Mouse (Mus musculus) forebrain, postnatal 0 days (tissue): ENCODE results near the gene Gm11437. TPM values are rescaled to one million over a fixed set of nuclear protein-coding genes. Genes with fewer than 3 reads are reported as not detected.

Source experiments
- ATAC-seq: fragments of 200-750 bp; cut with Nextera tagmentation; 2 replicates; pipeline ENCODE4 v1.8.0; 2017; ENCODE audit warnings: mild to moderate bottlenecking, moderate library complexity
- DNase-seq: peaks from one replicate; pipeline ENCODE4 v3.0.0-alpha.2; 2015
- H3K27ac ChIP-seq: fragments of 300-500 bp; sonication (generic); 2 replicates; pipeline ENCODE4 v1.5.1; 2014; ENCODE audit warnings: low read depth, mild to moderate bottlenecking, antibody characterized with exemption, low read length, moderate library complexity, mixed read lengths
- H3K27me3 ChIP-seq: fragments of 300-500 bp; sonication (generic); 2 replicates; pipeline ENCODE4 v1.6.1; 2014; ENCODE audit warnings: mild to moderate bottlenecking, low read length, mixed read lengths; ENCODE audit not compliant: insufficient read depth
- H3K36me3 ChIP-seq: fragments of 300-500 bp; sonication (generic); 2 replicates; pipeline ENCODE4 v1.6.1; 2014; ENCODE audit warnings: mild to moderate bottlenecking, moderate library complexity; ENCODE audit not compliant: insufficient read depth
- H3K4me1 ChIP-seq: fragments of 300-500 bp; sonication (generic); 2 replicates; pipeline ENCODE4 v1.6.1; 2014; ENCODE audit warnings: antibody characterized with exemption; ENCODE audit not compliant: insufficient read depth
- H3K4me2 ChIP-seq: fragments of 300-500 bp; sonication (generic); 2 replicates; pipeline ENCODE4 v1.6.1; 2014; ENCODE audit warnings: low read depth, mild to moderate bottlenecking, moderate library complexity
- H3K4me3 ChIP-seq: fragments of 300-500 bp; sonication (generic); 2 replicates; pipeline ENCODE4 v1.5.1; 2014; ENCODE audit warnings: low read depth, low read length, mixed read lengths
- H3K9ac ChIP-seq: fragments of 300-500 bp; sonication (generic); 2 replicates; pipeline ENCODE4 v1.6.1; 2014; ENCODE audit warnings: mild to moderate bottlenecking
- H3K9me3 ChIP-seq: fragments of 300-500 bp; sonication (generic); 2 replicates; pipeline ENCODE4 v1.6.1; 2016; ENCODE audit warnings: low read length
- CTCF ChIP-seq: sonication (generic); IDR thresholded peaks from 2 replicates; pipeline ENCODE4 v1.5.1; 2016; ENCODE audit warnings: antibody characterized with exemption, control low read depth, low read depth
- WGBS: fragments of 180-500 bp; shearing (Covaris S2); extraction: QIAGEN DNeasy Blood & Tissue Kit; methylation state at CpG from one replicate; pipeline ENCODE4 v1.1.7; 2014; 5-methylcytosine and 5-hydroxymethylcytosine counted together
- polyA plus RNA-seq: library from polyadenylated mRNA; unstranded; fragments of >200 nt; fragmentation: Nextera tagmentation; extraction: Ambion mirVana; gene quantifications from 2 replicates; pipeline ENCODE4 v1.2.1, GENCODE M21; 2015
- total RNA-seq: library from RNA; depleted of rRNA; stranded (reverse); fragments of >200 nt; gene quantifications from 2 replicates; pipeline ENCODE4 v1.2.3, GENCODE M21; 2014

Gene Gm11437
- total and polyA plus RNA-seq, 2 experiments from 2014 or later = not detected

- Histone ChIP-seq H3K27me3 (no peaks in the 10 kb centered on the region), H3K4me2 (no peak overlapping the region), H3K9me3 (no peaks in the 10 kb centered on the region), H3K4me3 (no peak overlapping the region), H3K36me3 (peaks cover 72% of the 10 kb centered on the region), H3K27ac (no peak overlapping the region), H3K4me1 (no peaks in the 10 kb centered on the region), H3K9ac (no peak overlapping the region)
- TF ChIP-seq CTCF = no peak
- no peak for ATAC-seq
- DNase-seq = no peak
- WGBS = 80% methylated on average over 12 of the region's 12 CpGs
Observed at GRCm38 (mm10) chr11:84121051-84121956, 46.0 kb downstream of the Gm11437 start.

- DNase-seq = no peak
- H3K36me3 ChIP-seq = peaks cover 65% of the 10 kb centered on the region
- no peaks in the 10 kb centered on the region for H3K4me1 ChIP-seq
- no peaks in the 10 kb centered on the region for H3K9me3 ChIP-seq
- 90% methylated on average over 4 of the region's 4 CpGs for WGBS
- H3K27ac ChIP-seq = no peak overlapping the region
- TF ChIP-seq CTCF = no peak
- H3K9ac ChIP-seq = no peak overlapping the region
- H3K27me3 ChIP-seq = no peaks in the 10 kb centered on the region
- H3K4me2 ChIP-seq = no peak overlapping the region
- no peak overlapping the region for H3K4me3 ChIP-seq
- no peak for ATAC-seq
Observed at GRCm38 (mm10) chr11:84117431-84117830, 49.8 kb downstream of the Gm11437 start.

- H3K27ac ChIP-seq = no peak overlapping the region
- H3K4me3 ChIP-seq = no peak overlapping the region
- DNase-seq = no peak
- no peaks in the 10 kb centered on the region for H3K4me1 ChIP-seq
- no peaks in the 10 kb centered on the region for H3K27me3 ChIP-seq
- H3K36me3 ChIP-seq = peaks cover 56% of the 10 kb centered on the region
- ATAC-seq = no peak
- no peak overlapping the region for H3K9ac ChIP-seq
- no peaks in the 10 kb centered on the region for H3K9me3 ChIP-seq
- 67% methylated on average over 2 of the region's 2 CpGs for WGBS
- TF ChIP-seq CTCF = peak; percentile 46
- no peak overlapping the region for H3K4me2 ChIP-seq
Observed at GRCm38 (mm10) chr11:84116221-84116620, 51.1 kb downstream of the Gm11437 start.

- WGBS = 86% methylated on average over 9 of the region's 9 CpGs
- Histone ChIP-seq H3K4me3 (no peak overlapping the region), H3K4me2 (no peak overlapping the region), H3K9ac (no peak overlapping the region), H3K27me3 (no peaks in the 10 kb centered on the region), H3K4me1 (no peaks in the 10 kb centered on the region), H3K27ac (no peak overlapping the region), H3K9me3 (no peaks in the 10 kb centered on the region), H3K36me3 (peaks cover 50% of the 10 kb centered on the region)
- DNase-seq = no peak
- no peak for ATAC-seq
- TF ChIP-seq CTCF = no peak
Observed at GRCm38 (mm10) chr11:84115646-84116045, 51.6 kb downstream of the Gm11437 start.

GRCm38 (mm10) chr11:84113623-84114022 lies 53.7 kb downstream of the Gm11437 start:
- ATAC-seq (no peak), DNase-seq (no peak)
- no peak overlapping the region for H3K4me3 ChIP-seq
- peaks cover 47% of the 10 kb centered on the region for H3K36me3 ChIP-seq
- H3K9me3 ChIP-seq = no peaks in the 10 kb centered on the region
- no peaks in the 10 kb centered on the region for H3K27me3 ChIP-seq
- 89% methylated on average over 5 of the region's 5 CpGs for WGBS
- H3K9ac ChIP-seq = no peak overlapping the region
- H3K4me2 ChIP-seq = no peak overlapping the region
- H3K4me1 ChIP-seq = no peaks in the 10 kb centered on the region
- TF ChIP-seq CTCF = no peak
- no peak overlapping the region for H3K27ac ChIP-seq

- Histone ChIP-seq H3K4me2 (no peak overlapping the region), H3K27me3 (no peaks in the 10 kb centered on the region), H3K4me1 (no peaks in the 10 kb centered on the region), H3K9me3 (no peaks in the 10 kb centered on the region), H3K27ac (no peak overlapping the region), H3K36me3 (peaks cover 72% of the 10 kb centered on the region), H3K4me3 (no peak overlapping the region), H3K9ac (no peak overlapping the region)
- TF ChIP-seq CTCF = no peak
- no peak for DNase-seq
- no peak for ATAC-seq
- 59% methylated on average over 2 of the region's 2 CpGs for WGBS
Observed at GRCm38 (mm10) chr11:84107137-84107536, 60.1 kb downstream of the Gm11437 start.

GRCm38 (mm10) chr11:84104036-84104435 lies 63.2 kb downstream of the Gm11437 start:
- H3K9me3 ChIP-seq = no peaks in the 10 kb centered on the region
- no peak overlapping the region for H3K27ac ChIP-seq
- H3K4me1 ChIP-seq = no peaks in the 10 kb centered on the region
- no peak for TF ChIP-seq CTCF
- H3K4me3 ChIP-seq = no peak overlapping the region
- H3K9ac ChIP-seq = no peak overlapping the region
- WGBS = 95% methylated on average over 6 of the region's 6 CpGs
- no peak overlapping the region for H3K4me2 ChIP-seq
- H3K36me3 ChIP-seq = peaks cover 68% of the 10 kb centered on the region
- no peaks in the 10 kb centered on the region for H3K27me3 ChIP-seq
- ATAC-seq (no peak), DNase-seq (no peak)
